Mouse (Mus musculus): ENCODE measurements around the gene Mybpc3. TPM values are rescaled to one million over a fixed set of nuclear protein-coding genes. Genes with fewer than 3 reads are reported as not detected.

The Mybpc3 gene
- total RNA-seq, 2 experiments from 2014 or later: 0.07 to 0.19 TPM

DNA sequence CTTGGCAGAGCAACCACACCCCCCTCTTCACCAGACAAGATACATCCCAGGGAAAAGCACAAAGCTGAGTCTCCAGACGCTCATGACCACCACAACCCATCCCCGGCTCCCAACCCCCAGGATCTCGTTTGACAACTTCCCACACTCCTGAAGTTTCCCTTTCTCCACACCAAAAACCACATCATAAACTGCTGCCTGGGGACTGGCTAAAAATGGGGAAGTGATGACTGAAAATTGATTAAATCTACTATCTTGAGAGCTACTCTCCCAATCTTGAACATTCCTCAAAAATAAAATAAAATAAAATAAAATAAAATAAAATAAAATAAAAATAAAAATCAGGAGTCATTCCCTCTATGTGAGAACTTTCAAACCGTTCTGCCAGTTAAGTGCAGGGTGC, 45.0 kb downstream of the Mybpc3 start:
- no peak for DNase-seq (ENCODE audit: low spot score in 2 of 2)

DNA sequence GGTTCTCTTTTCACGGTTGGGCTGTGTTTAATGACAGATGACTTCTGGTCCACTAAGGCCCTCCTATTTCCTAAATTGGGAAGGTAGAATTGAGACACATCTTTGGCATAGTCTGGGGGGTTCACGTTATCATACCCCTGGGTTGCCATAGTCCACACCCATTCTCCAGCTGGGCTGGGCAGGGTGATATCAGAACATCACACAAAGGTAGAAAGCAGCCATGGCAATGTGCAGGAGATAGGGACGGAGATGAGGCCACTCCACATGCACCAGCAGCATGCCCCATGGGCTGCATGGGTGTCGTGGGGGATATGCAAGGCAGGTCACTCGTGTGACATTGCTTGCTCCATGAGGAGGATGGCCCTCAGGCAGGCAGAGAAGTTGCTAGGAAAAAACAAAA, 45.6 kb downstream of the Mybpc3 start:
- DNase-seq (ENCODE audit: low spot score in 2 of 2): no peak

DNA sequence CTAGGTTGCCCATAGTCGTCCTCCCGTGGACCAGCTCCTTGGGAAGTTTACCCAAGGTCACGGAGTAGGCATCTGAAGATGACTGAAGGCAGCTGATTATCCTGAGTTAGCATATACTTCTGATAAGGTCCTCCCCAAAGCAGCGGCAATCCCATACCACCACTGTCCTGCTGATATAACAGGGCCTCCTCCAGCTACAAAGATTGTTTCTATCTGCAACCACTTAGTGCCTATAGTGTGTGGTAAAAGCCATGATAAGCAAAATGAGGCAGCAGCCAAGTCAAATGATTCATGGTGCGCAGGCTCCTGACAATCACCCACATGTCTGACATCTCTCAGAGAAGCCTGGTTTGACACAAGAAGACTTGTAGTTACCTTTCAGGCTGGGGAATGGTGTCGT, 47.0 kb downstream of the Mybpc3 start:
- DNase-seq (ENCODE audit: low spot score in 2 of 2): no peak

DNA sequence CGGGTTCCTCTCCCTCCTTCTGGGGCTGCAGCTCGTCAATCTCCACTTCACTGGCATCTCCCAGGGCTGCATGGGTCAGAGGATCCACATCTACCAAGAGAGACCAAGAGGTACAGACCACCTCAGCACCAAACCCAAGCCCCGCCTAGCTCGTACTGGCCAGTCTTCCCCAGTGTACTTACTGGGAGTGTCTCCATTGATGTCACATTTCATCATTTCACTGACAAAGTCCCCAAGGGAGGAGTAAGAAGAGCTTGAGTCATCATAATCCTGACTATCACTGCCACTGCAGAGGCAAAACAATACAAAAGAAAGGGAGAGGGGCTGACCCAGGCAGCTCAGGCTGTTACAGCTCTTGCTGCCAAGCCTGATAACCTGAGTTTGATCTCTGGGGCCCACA, 49.7 kb downstream of the Mybpc3 start:
- no peak for DNase-seq (ENCODE audit: low spot score in 2 of 2)

DNA sequence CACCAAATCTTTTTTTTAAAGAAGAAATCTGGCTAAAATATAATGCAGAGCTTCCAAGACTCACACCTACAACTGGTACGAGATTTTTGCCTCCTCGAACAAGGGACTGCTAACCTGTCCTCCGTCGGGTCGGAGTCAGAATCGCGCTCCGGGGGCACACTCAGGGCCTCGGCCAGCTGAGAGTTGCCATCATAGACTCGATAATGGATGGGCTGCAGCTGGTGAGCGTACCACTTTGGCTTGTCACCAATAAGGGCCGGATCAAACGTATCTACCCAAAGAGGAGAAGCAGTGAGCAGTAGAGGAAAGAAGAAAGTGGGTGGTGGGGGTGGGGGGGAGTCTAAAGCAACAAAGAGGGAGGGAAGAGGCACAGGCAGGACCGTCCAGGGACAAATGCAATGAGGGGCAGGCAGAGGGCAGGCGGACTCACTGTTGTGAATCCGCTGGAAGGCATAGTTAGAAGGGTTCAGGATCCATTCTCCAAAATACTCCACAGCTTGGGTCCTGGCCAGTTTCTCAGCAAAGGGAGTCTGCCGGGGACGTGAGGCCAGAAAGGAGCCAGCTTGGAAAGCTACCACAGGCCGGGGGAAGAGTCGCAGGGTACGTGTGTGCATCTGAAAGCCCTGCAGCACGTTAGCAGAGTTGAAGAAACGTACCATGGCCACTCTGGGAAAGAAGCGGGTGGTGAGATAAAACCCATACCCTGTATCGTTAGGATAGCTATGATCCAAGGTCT, 51.8 kb downstream of the Mybpc3 start:
- no peak for DNase-seq (ENCODE audit: low spot score in 2 of 2)

DNA sequence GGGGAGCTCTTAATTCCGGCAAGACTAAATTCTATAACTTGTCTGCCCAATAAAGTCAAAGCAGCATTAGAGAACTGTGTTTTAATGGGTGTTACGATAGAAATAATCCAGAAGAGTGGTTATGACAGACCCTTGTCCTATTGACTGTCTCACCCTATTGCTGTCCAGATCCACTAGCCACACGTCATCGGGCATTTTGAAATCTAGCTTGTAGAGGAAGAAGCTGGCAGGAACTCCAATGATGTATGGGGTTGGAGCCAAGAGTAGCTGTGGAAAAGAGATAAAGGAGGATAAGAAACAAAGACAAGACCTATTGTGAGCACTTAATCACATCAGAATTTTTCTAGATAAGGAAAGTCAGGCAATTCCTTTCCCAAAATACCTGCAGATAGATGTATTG, 57.5 kb downstream of the Mybpc3 start:
- no peak for DNase-seq (ENCODE audit: low spot score in 2 of 2)

DNA sequence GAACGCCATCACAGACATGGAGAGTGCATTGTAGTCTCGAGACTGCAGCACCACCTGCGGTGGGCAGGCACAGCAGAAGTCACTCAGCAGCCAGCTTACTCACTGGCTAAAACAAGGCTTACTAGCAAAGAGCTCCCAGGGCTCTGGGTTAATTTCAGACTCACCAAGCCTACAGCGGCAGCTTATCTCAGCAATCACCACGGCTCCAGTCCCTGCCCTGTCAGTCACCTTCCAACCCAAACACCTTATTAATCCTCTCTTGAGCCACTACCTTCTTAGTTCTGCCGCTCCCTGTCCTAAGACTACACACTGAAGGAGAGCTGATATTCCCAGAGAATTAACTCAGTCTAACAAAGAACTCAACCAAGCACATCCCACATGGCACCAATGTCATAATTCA, 58.3 kb downstream of the Mybpc3 start:
- DNase-seq (ENCODE audit: low spot score in 2 of 2): no peak

DNA sequence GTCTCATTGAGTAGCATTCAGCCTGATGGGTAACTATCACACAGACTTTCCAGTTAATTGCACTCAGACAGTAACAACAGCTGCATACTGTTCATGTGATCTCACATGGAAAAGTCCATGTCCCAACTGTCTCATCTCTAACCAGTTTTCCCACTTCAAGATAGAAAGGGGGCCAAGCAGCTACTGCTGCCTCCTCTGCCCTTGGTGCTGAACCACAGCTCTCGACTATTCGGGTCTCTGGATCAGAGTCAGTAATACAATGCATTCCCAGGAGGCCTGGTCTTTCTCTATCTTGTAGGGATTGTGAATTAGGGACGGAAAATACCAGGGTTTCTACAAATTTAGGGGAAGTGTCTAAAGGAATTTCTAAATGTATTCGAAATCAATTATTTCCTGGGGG, 61.9 kb downstream of the Mybpc3 start:
- no peak for DNase-seq (ENCODE audit: low spot score in 2 of 2)

DNA sequence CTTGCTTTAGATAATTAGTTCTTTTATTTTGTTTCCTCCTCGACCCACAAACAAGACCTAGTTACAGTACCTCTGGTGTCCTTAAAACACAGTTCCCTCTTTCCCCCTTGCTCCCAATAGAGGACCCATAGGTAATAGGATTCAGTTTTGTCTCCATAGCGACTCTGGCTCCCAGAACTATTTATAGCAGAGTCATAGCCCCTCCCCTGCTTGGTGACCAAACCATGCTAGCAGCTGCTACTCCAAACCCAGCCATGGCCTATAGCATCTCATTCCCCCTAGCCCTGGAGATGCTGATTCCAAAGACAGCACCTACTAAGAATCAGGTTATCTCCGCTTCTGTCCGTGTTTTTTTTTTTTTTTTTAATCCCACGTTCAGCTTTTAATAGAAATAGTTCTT, 62.8 kb downstream of the Mybpc3 start:
- no peak for DNase-seq (ENCODE audit: low spot score in 2 of 2)

DNA sequence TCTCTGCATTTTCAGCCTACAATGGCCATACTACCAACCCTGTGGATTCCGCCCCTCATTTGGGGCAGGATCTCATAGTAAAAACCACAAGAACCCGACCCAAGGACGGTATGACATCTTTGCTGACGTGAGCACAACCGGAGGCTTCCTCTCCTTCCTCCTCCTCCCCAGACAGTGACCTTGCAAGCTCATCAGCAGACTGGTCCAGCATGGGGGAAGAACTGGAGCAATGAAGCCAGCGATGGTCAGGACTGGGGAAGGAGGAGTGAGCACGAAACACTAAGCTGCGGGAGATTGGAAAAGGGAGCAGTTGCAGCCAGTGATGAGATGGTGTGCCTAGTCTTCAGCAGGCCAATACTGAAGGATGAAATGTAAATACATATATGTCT, 64.1 kb downstream of the Mybpc3 start:
- DNase-seq (ENCODE audit: low spot score in 2 of 2): no peak

DNA sequence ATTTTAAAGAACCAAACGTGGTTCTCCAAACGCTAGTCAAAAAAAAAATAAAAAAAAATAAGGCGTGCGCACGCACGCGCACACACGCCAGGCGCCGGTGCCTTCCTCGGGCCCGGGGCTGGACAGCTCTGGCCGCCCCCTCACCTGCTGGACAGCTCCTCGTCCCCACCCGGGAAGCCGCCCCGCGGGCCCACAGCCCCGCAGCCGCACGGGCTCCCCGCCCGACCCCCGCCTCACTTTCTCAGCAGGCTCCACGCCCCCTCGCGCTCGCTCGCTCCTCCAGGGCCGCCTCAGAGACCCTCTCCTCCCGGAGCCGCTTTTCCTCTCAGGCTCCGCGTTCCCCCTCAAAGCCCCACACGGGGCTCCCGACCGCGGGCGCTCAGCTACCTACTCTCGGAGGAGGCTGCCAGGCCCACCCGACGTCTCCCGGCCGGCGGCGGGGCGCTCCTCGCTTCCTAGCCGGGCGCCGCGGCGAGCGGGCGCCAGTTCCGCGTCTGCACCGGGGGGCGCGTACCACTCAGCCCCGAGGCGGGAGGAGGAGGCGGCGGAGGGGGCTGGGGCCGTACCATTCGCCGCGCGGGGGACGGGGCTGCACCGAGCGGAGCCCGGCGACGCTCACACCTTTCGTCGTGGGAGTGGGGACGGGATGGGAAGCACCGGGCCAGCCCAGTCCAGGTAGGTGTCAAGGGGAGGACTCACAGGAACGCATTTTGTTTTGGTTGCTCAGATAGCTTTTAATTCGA, 64.6 kb downstream of the Mybpc3 start:
- peak; percentile 57 to 68 for DNase-seq (ENCODE audit: low spot score in 2 of 2)

DNA sequence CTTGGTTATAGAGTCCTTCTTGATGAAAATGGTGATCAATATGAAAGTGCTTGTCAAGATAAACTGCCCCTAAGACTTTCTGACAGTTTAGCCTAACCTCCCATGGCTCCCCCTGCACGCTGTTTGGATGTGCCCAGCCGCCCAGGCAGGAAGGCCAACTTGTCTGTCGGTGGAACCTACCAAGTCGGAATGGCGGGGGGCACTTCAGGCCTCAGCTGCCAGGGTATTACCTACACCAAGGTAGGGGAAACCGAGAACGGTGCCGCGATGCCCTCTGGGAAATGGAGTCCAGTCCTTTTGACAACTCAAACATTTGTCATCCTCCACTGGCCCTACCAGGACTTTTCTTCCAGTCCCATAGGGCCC, 65.2 kb downstream of the Mybpc3 start:
- DNase-seq (ENCODE audit: low spot score in 2 of 2): peak; percentile 80 to 81

DNA sequence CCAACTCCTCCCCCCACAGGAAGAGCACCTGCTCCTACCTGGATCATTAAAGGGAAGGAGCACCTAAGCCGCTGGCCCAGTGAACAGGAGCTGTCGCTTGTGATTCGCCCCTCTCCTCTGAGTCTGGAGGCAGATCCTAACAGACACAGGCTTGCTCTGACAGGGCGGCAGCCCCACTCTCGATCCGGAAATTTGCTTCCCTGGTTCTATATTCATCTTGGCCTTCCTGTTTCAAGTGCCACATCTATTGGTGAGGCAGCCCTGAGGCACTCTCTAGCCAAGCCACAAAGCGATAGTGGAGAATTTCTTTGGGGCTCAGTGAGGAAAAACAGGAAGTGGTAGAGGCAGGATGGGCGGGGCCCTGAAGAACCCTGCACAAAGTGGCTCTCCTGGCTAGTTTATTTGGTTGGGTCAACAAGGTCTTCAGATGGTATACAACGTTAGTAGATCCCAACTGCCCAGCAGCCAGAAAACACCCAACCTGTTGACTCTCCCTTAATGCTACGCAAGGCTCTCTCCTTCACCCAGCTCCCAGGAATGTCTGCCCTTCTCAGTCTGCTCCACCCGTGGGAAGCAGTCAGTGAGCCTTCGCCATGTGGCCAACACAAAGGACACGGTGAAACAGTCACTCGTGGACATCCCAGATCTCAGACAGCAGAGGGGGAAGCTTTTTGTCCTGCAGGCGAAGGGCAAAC, 65.9 kb downstream of the Mybpc3 start, which contains the start of gene Madd:
TSS of gene Madd (minus strand) at position 127 of the 695 bp plus-strand sequence.
- no peak for DNase-seq (ENCODE audit: low spot score in 2 of 2)

Other genes starting within 250 kb of the Mybpc3 start
- gene C1qtnf4, start 232.3 kb upstream of the Mybpc3 start, total RNA-seq (2021): 1 to 10 TPM in 1 of 2 experiments, under 1 TPM in 1; 0.93 to 1.3 TPM
- 10 to 100 TPM; 36.6 to 39.5 TPM for gene Kbtbd4, start 213.4 kb upstream of the Mybpc3 start, total RNA-seq (2021)
- 100 to 1,000 TPM; 419 to 469 TPM for gene Ndufs3, start 213.3 kb upstream of the Mybpc3 start, total RNA-seq (2021)
- 10 to 100 TPM; 90.5 to 97.3 TPM for gene Celf1, start 177.8 kb upstream of the Mybpc3 start, total RNA-seq (2021)
- 1 to 10 TPM in 1 of 2 experiments, under 1 TPM in 1; 0.93 to 1.6 TPM for gene Rapsn, start 82.5 kb upstream of the Mybpc3 start, total RNA-seq (2021)
- 100 to 1,000 TPM; 197 to 212 TPM for gene Psmc3, start 64.1 kb upstream of the Mybpc3 start, total RNA-seq (2021)
- 10 to 100 TPM; 25.1 to 30.4 TPM for gene Slc39a13, start 47.7 kb upstream of the Mybpc3 start, total RNA-seq (2021)
- 1 to 10 TPM; 5.3 to 9.9 TPM for gene Spi1, start 35.8 kb upstream of the Mybpc3 start, total RNA-seq (2021)
- 10 to 100 TPM; 22.2 TPM for gene Madd, start 65.7 kb downstream of the Mybpc3 start, total RNA-seq (2021)
- 10 to 100 TPM; 22.2 to 53.1 TPM for gene Nr1h3, start 84.7 kb downstream of the Mybpc3 start, total RNA-seq (2021)
- 10 to 100 TPM; 38.5 to 43.7 TPM for gene Acp2, start 84.7 kb downstream of the Mybpc3 start, total RNA-seq (2021)
- gene Ddb2, start 118.8 kb downstream of the Mybpc3 start, total RNA-seq (2021): 1 to 10 TPM; 8.2 to 8.4 TPM
- gene Pacsin3, start 137.8 kb downstream of the Mybpc3 start, total RNA-seq (2021): 100 to 1,000 TPM in 1 of 2 experiments, 10 to 100 TPM in 1; 35.7 to 130 TPM
- gene Arfgap2, start 146.8 kb downstream of the Mybpc3 start, total RNA-seq (2021): 100 to 1,000 TPM in 1 of 2 experiments, 10 to 100 TPM in 1; 94.6 to 107 TPM